Mouse (Mus musculus): ENCODE data around the gene Lrrc34. TPM values are rescaled to one million over a fixed set of nuclear protein-coding genes. Genes with fewer than 3 reads are reported as not detected.
A peak's percentile ranks its signal among the peaks of the same experiment; 100 is the strongest.

The Lrrc34 gene
- 0.04 TPM in 1 of 2 replicates, not detected in the other for polyA plus RNA-seq (2012; rRNA removed)

GRCm38 (mm10) chr3:30647440-30648090, at the start of gene Lrrc34:
Gene Lrrc34 (minus strand): TSS chr3:30647869.
- Histone ChIP-seq H3K4me1 (ENCODE audit: control insufficient read depth, insufficient read depth, insufficient read length) (no peaks in the 10 kb centered on the region; the same call in 1 of the 2 replicates), H3K36me3 (ENCODE audit: control insufficient read depth, insufficient read depth, low read length) (no peaks in the 10 kb centered on the region), H3K27me3 (ENCODE audit: control insufficient read depth, insufficient read depth, low read length) (peaks cover 10% of the 10 kb centered on the region), H3K27ac (ENCODE audit: insufficient read depth, low read length) (no peak within 1 kb of the TSS), H3K4me3 (ENCODE audit: extremely low read depth, insufficient read depth, insufficient read length) (no peak within 1 kb of the TSS)
- TF ChIP-seq POLR2A (IDR thresholded peaks at IDR 0.05; ENCODE audit: low read depth, low read length) (no peak), CTCF (IDR thresholded peaks at IDR 0.05; ENCODE audit: extremely low read depth, insufficient read depth, insufficient read length, insufficient replicate concordance) (no peak)
- WGBS: 5% methylated on average over 25 of the region's 25 CpGs
- DNase-seq (ENCODE audit: low read depth in 1 of 2, low spot score in 2 of 2): no peak

DNA sequence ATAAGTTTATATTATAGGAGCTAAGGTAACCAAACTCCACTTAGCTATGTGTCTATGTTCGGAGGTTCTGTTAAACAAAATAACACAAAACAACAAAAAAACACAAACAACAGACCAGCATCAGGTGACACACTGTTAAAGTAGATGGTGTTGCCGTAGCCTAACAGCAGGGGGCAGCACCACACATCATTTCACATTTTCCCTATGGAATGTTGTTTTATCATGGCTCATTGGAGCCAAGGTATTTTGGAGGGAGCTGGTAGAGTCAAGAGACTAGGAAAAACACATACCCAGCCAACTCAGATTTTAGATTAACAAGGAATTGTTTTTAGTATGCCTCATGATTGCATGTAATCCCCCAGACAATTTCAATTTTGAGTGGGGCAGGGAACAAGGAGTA, 48.7 kb upstream of the Lrrc34 start:
- H3K4me1 ChIP-seq (ENCODE audit: control insufficient read depth, insufficient read depth, insufficient read length): no peaks in the 10 kb centered on the region
- WGBS: 23% methylated on average over 2 of the region's 2 CpGs
- no peaks in the 10 kb centered on the region for H3K36me3 ChIP-seq (ENCODE audit: control insufficient read depth, insufficient read depth, low read length)
- no peak overlapping the region for H3K4me3 ChIP-seq (ENCODE audit: extremely low read depth, insufficient read depth, insufficient read length)
- no peak overlapping the region for H3K27ac ChIP-seq (ENCODE audit: insufficient read depth, low read length)
- no peaks in the 10 kb centered on the region for H3K27me3 ChIP-seq (ENCODE audit: control insufficient read depth, insufficient read depth, low read length)
- no peak for DNase-seq (ENCODE audit: low read depth in 1 of 2, low spot score in 2 of 2)
- peak; percentile 22; the same call in 1 of the 2 replicates for TF ChIP-seq CTCF (IDR thresholded peaks at IDR 0.05; ENCODE audit: extremely low read depth, insufficient read depth, insufficient read length, insufficient replicate concordance)
- TF ChIP-seq POLR2A (IDR thresholded peaks at IDR 0.05; ENCODE audit: low read depth, low read length): no peak

DNA sequence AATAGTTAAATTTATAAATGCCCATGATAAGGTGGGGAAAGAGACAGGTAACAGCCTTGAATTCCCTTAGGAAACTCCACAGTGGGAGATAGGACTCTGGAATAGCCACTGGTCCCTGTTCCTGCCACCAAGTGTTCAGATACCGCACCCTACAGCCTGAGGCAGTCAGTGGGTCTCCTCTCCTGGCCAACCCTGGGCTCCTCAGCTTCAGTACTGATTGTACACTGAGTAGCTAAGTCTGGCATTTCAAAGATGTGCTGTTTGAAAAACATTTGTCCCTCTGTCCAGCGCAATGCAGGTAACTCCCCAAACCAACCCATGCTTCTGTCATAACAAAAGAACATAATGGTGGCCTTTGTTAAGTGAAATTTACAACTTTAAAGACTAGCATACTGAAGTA, 48.0 kb upstream of the Lrrc34 start:
- H3K4me1 ChIP-seq (ENCODE audit: control insufficient read depth, insufficient read depth, insufficient read length): no peaks in the 10 kb centered on the region
- TF ChIP-seq POLR2A (IDR thresholded peaks at IDR 0.05; ENCODE audit: low read depth, low read length) (no peak), CTCF (IDR thresholded peaks at IDR 0.05; ENCODE audit: extremely low read depth, insufficient read depth, insufficient read length, insufficient replicate concordance) (no peak)
- no peaks in the 10 kb centered on the region for H3K27me3 ChIP-seq (ENCODE audit: control insufficient read depth, insufficient read depth, low read length)
- no peak for DNase-seq (ENCODE audit: low read depth in 1 of 2, low spot score in 2 of 2)
- no peak overlapping the region for H3K4me3 ChIP-seq (ENCODE audit: extremely low read depth, insufficient read depth, insufficient read length)
- 91% methylated on average over 2 of the region's 2 CpGs for WGBS
- no peak overlapping the region for H3K27ac ChIP-seq (ENCODE audit: insufficient read depth, low read length)
- H3K36me3 ChIP-seq (ENCODE audit: control insufficient read depth, insufficient read depth, low read length): no peaks in the 10 kb centered on the region

DNA sequence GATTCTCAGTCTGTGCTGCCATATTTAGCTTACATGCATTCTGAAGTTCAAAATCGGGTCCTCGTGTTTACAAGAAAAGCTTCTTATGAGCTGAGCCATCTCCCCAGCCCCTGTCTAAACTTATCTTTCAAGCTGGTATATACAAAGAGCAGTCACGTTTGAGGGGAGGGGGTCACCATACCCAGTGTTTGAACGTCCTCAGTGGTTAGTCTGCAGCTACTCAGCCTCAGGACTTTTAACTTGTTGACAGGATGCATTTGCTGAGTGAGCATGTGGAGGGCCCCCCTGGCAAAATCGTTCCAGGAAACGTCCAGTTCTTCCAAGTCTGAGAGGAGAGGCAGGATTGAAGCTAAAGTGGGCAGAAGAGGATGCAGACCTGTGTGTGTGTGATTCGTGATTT, 43.3 kb upstream of the Lrrc34 start:
- 60% methylated on average over 7 of the region's 7 CpGs for WGBS
- DNase-seq (ENCODE audit: low read depth in 1 of 2, low spot score in 2 of 2): no peak
- TF ChIP-seq POLR2A (IDR thresholded peaks at IDR 0.05; ENCODE audit: low read depth, low read length) (no peak), CTCF (IDR thresholded peaks at IDR 0.05; ENCODE audit: extremely low read depth, insufficient read depth, insufficient read length, insufficient replicate concordance) (no peak)
- H3K36me3 ChIP-seq (ENCODE audit: control insufficient read depth, insufficient read depth, low read length): no peaks in the 10 kb centered on the region
- H3K4me1 ChIP-seq (ENCODE audit: control insufficient read depth, insufficient read depth, insufficient read length): no peaks in the 10 kb centered on the region
- no peak overlapping the region for H3K4me3 ChIP-seq (ENCODE audit: extremely low read depth, insufficient read depth, insufficient read length)
- H3K27ac ChIP-seq (ENCODE audit: insufficient read depth, low read length): no peak overlapping the region
- no peaks in the 10 kb centered on the region for H3K27me3 ChIP-seq (ENCODE audit: control insufficient read depth, insufficient read depth, low read length)

- TF ChIP-seq POLR2A (IDR thresholded peaks at IDR 0.05; ENCODE audit: low read depth, low read length) (no peak), CTCF (IDR thresholded peaks at IDR 0.05; ENCODE audit: extremely low read depth, insufficient read depth, insufficient read length, insufficient replicate concordance) (no peak)
- Histone ChIP-seq H3K27ac (ENCODE audit: insufficient read depth, low read length) (no peak overlapping the region), H3K36me3 (ENCODE audit: control insufficient read depth, insufficient read depth, low read length) (no peaks in the 10 kb centered on the region), H3K4me3 (ENCODE audit: extremely low read depth, insufficient read depth, insufficient read length) (no peak overlapping the region), H3K4me1 (ENCODE audit: control insufficient read depth, insufficient read depth, insufficient read length) (no peaks in the 10 kb centered on the region), H3K27me3 (ENCODE audit: control insufficient read depth, insufficient read depth, low read length) (no peaks in the 10 kb centered on the region)
- no peak for DNase-seq (ENCODE audit: low read depth in 1 of 2, low spot score in 2 of 2)
- 79% methylated on average over 3 of the region's 3 CpGs for WGBS
Measured at GRCm38 (mm10) chr3:30687216-30687615, 39.5 kb upstream of the Lrrc34 start.

DNA sequence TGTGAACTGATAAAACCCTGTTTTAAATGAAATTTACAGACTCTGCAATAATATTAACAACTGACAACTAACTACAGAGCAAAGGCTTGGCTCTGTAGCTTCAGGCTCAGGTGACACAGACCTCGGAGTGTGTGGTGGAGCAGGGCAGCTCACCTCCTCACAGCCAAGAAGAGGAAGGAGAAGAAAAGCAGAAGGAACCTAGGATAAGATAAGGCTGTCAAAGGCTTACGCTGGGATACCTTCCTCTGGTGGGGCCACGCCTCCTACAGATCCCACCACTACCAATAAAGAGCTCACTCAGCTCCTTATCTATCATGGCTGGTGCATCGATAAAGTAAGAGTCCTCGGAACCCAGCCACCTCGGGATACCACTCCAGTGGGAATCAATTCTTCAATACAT, 35.5 kb upstream of the Lrrc34 start:
- Histone ChIP-seq H3K27me3 (ENCODE audit: control insufficient read depth, insufficient read depth, low read length) (no peaks in the 10 kb centered on the region), H3K36me3 (ENCODE audit: control insufficient read depth, insufficient read depth, low read length) (no peaks in the 10 kb centered on the region), H3K27ac (ENCODE audit: insufficient read depth, low read length) (no peak overlapping the region), H3K4me1 (ENCODE audit: control insufficient read depth, insufficient read depth, insufficient read length) (no peaks in the 10 kb centered on the region), H3K4me3 (ENCODE audit: extremely low read depth, insufficient read depth, insufficient read length) (no peak overlapping the region)
- 51% methylated on average over 6 of the region's 6 CpGs for WGBS
- no peak for DNase-seq (ENCODE audit: low read depth in 1 of 2, low spot score in 2 of 2)
- TF ChIP-seq POLR2A (IDR thresholded peaks at IDR 0.05; ENCODE audit: low read depth, low read length) (no peak), CTCF (IDR thresholded peaks at IDR 0.05; ENCODE audit: extremely low read depth, insufficient read depth, insufficient read length, insufficient replicate concordance) (no peak)

DNA sequence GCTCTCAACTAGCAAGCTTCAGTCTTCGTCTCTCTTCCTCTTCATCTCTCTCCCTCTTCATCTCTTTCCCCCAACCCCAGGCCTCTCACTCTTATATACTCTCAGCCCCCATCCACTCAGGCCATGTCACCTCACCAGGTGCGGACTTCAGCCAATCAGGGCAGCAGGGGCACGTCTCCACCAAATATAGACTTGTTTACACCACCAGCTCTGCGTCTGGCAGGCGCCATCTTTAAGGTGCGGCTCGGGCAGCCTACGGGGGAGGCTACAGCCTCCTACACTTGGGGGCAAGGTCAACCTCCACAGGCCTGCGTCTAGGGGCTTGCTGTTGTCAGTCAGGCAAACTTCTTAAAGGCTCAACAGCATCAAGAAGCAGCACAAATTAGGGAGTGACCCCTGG, 10.8 kb upstream of the Lrrc34 start:
- Histone ChIP-seq H3K36me3 (ENCODE audit: control insufficient read depth, insufficient read depth, low read length) (no peaks in the 10 kb centered on the region), H3K4me1 (ENCODE audit: control insufficient read depth, insufficient read depth, insufficient read length) (no peaks in the 10 kb centered on the region), H3K4me3 (ENCODE audit: extremely low read depth, insufficient read depth, insufficient read length) (no peak overlapping the region), H3K27me3 (ENCODE audit: control insufficient read depth, insufficient read depth, low read length) (no peaks in the 10 kb centered on the region), H3K27ac (ENCODE audit: insufficient read depth, low read length) (no peak overlapping the region)
- TF ChIP-seq CTCF (IDR thresholded peaks at IDR 0.05; ENCODE audit: extremely low read depth, insufficient read depth, insufficient read length, insufficient replicate concordance) (no peak), POLR2A (IDR thresholded peaks at IDR 0.05; ENCODE audit: low read depth, low read length) (no peak)
- no peak for DNase-seq (ENCODE audit: low read depth in 1 of 2, low spot score in 2 of 2)
- 89% methylated on average over 9 of the region's 9 CpGs for WGBS

All from spleen, adult 2 months (tissue).